Mouse (Mus musculus) common myeloid progenitor, adult 5-6 weeks (primary cell): ENCODE measurements around the gene Ormdl2. TPM values are rescaled to one million over a fixed set of nuclear protein-coding genes. Genes with fewer than 3 reads are reported as not detected.
"Not testable (repeated sequence)": the region's sequence is repeated elsewhere in the genome, so short reads cannot be mapped to it uniquely, and the experiment has no call there.

Experiments
- ATAC-seq: replicated peaks from 2 replicates; pipeline ENCODE4 v1.8.0; 2016; ENCODE audit warnings: low read depth, mild to moderate bottlenecking, moderate TSS enrichment, inconsistent platforms; ENCODE audit not compliant: poor library complexity, severe bottlenecking
- total RNA-seq: library from RNA; stranded (forward); fragments of 200-1000, 187-1606 nt; gene quantifications from 2 replicates; pipeline ENCODE4 v1.2.3, GENCODE M21; 2017

The Ormdl2 gene
- 86.6 and 90.4 TPM in 2 replicates for total RNA-seq

DNA sequence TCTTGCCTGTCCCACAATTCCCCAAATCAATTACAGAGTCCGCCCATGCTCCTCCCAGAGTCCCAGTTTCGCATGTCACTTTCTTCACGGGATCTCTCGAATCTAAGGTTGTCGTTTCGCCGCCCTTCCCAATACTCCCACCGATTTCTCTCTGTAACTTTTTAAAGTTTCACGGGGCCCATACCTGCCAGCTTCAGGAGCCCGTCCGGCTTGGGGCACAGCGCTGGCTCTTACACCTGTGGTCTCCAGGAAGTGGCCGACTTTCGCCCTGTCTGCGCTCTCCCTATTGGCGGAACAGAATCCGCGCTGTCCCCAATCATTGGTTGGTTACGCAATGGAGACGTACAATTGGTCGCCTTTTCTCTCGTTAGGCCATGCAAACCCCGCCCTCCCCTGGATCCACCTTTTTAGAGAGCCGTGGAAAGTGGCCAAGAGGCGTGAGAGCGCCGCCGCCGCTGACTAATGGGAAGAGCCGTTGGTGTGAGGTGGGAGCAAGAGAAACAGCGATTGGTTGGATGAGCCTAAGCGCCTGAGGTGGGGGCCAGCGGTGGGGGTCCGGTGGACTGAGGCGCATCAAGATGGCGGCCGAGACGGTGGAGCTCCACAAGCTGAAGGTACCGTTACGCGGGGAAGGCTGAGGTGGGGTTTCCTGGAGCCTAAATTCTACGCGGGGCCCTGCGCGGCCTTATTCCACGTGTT is at the start of gene Ormdl2:
Ormdl2 (minus strand) TSS at position 288 of the 699 bp plus-strand sequence.
- ATAC-seq: peak; percentile 98

- no peak for ATAC-seq
Observed at GRCm38 (mm10) chr10:128870341-128870740, 48.9 kb upstream of the Ormdl2 start.

GRCm38 (mm10) chr10:128866518-128866917 is 45.1 kb upstream of the Ormdl2 start:
- ATAC-seq: no peak

GRCm38 (mm10) chr10:128866042-128866441 is 44.6 kb upstream of the Ormdl2 start:
- 0 out of 2 replicates have a peak, but pooled peaks have one; percentile 54 for ATAC-seq

DNA sequence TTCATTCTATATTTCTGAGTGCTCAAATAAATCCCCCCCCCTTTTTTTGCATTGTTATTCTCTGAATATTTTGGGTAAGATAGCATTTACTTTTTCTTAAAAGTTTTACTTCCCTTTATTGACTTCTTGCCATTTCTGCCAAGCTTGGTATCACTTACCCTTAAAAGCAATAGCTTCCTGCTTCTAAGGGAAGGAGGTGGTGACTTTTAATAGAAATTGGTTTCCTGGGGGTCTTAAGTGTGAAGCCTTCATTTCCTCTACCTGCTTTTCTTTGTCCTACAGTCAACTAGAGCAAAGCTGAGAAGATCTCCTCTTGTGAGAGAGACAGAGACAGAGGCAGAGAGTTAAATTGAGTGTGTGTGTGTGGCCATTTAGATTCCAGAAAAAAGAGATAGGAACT is 39.7 kb upstream of the Ormdl2 start:
- ATAC-seq: 0 out of 2 replicates have a peak, but pooled peaks have one; percentile 45

GRCm38 (mm10) chr10:128850339-128850738 is 28.9 kb upstream of the Ormdl2 start:
- ATAC-seq: 0 out of 2 replicates have a peak, but pooled peaks have one; percentile 45

- no peak for ATAC-seq
Observed at GRCm38 (mm10) chr10:128848426-128848825, 27.0 kb upstream of the Ormdl2 start.

- ATAC-seq: peak; percentile 40; the same call in 1 of the 2 replicates
Observed at GRCm38 (mm10) chr10:128846664-128847063, 25.2 kb upstream of the Ormdl2 start.

DNA sequence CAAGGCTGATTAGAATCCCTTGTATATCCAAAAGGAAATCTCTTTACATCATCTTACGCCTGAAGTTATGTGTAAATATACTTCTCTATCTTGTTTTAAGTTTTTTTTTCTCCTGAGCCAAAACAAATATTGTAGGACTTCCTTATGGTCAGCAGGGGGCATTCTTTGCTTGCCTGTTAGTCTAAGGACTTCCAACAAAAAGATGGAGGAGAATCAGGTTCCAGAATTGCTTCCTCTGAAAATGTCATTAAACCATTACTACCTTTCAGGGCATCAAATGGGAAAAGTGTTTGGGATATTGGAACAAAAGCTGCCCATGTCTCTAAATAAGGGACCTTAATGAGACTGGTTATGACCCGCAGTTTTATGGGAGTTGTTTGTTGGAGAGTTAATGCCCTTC is 24.1 kb upstream of the Ormdl2 start:
- peak; percentile 55; the same call in 1 of the 2 replicates for ATAC-seq

DNA sequence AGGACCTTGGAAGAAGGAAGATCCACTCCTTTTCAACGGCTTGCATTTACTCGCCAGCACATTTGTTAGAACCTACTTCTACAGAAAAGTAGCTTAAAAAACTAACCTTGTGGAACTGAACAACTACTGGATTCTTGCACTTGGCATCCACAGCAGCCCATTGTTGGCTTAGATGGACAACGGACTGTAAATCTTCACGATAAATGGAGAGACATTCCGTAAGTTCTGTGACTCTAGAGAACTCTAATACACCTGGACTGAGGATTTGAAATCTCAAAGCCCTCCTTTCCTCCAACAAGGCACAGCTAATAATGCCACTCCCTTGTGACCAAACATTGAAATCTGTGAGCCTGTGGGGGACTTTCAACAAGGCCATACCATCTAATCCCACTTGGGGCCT is 21.8 kb upstream of the Ormdl2 start:
- ATAC-seq: no peak

- ATAC-seq: no peak
Observed at GRCm38 (mm10) chr10:128840612-128841011, 19.2 kb upstream of the Ormdl2 start.

DNA sequence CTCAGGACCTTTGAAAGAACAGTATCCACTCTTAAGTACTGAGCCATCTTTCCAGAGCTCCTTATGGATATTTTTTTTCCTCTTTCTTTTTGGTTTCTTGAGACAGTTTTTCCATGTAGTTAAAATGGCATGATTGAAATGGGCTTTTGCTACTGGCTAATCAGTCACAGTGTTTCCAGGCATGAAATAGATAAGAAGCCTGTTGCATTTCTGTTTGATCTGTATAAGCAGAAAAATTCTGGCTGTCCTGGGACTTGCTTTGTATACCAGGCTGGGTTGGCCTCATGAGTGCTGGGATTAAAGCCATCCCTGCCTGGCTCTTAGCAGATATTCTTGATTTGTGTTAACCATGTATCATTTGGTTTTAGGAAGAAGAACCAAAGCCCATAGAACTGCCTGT is 18.0 kb upstream of the Ormdl2 start:
- ATAC-seq: no peak

GRCm38 (mm10) chr10:128837400-128837799 is 16.0 kb upstream of the Ormdl2 start:
- no peak for ATAC-seq

GRCm38 (mm10) chr10:128823821-128824220 is 2.4 kb upstream of the Ormdl2 start:
- ATAC-seq: no peak

DNA sequence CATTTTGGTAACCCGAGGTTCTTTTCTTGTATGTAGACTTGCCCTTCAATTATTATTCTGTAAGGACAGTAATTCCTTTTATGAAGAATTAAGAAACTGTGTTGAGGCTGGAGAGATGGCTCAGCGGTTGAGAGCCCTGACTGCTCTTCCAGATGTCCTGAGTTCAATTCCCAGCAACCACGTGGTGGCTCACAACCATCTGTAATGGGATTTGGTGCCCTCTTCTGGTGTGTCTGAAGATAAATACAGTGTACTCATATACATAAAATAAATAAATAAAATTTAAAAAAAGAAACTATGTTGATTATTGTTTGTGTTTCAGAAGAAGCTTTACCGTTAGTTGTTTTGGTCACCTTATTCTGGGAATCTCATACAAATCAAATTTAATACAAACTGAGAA is 1.6 kb upstream of the Ormdl2 start:
- not testable (repeated sequence) for ATAC-seq

- ATAC-seq: no peak
Observed at GRCm38 (mm10) chr10:128822135-128822534, 690 bp upstream of the Ormdl2 start.

DNA sequence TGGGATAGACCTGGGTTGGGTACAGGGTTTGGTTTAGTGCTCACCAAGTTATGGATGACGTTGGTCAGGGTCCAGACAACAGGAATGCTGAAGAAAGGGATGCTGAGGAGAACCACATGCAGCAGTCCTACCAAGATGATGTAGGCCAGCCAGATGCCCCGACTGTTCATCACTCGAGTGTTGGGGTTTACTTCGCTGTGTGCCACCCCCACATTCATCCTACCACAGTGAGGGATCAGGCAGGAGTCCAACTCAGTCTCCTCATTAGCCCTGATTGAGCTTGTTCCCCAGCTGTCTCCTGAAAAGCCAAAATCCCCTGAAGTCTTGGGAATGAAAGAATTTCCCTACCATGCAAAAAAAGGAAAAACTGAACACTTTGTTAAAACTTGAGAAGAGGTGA is 1.2 kb downstream of the Ormdl2 start:
- ATAC-seq: no peak

- ATAC-seq: no peak
Observed at GRCm38 (mm10) chr10:128817033-128817432, 4.4 kb downstream of the Ormdl2 start, which contains the start of gene Sarnp. TSS of gene Sarnp (plus strand) at chr10:128817333.

- no peak for ATAC-seq
Observed at GRCm38 (mm10) chr10:128807018-128807417, 14.4 kb downstream of the Ormdl2 start.

DNA sequence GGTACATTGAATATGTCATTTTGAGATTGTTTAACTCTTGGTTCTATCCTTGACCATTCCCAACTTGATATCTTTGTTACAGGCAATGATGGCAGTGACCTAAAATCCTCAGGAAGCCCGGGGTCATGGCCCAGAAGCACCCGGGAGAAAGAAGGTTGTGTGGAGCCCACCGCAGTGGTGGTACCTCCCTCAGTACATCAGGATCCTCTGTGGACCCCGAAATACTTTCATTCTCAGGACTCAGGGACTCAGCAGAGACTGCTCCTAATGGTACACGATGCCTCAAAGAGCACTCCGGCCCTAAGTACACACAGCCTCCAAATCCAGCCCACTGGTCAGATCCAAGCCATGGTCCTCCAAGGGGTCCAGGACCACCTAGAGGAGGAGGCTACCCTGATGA is 15.4 kb downstream of the Ormdl2 start:
- no peak for ATAC-seq

- ATAC-seq: peak; percentile 82
Observed at GRCm38 (mm10) chr10:128805092-128806000, 16.1 kb downstream of the Ormdl2 start.
